Mouse (Mus musculus): Measurements from ENCODE around the gene Vps37c. TPM values are rescaled to one million over a fixed set of nuclear protein-coding genes. Genes with fewer than 3 reads are reported as not detected.

Gene Vps37c
- total RNA-seq, 2 experiments from 2014 or later: 25.2 to 27.6 TPM

- intact Hi-C loops (cut with DNase I): no loop called here
- DNase-seq (ENCODE audit: extremely low spot score in 1 of 2, low spot score in 2 of 2): no peak
Observed at GRCm38 (mm10) chr19:10757125-10757524, 68.6 kb downstream of the Vps37c start.

- no peak for DNase-seq (ENCODE audit: extremely low spot score in 1 of 2, low spot score in 2 of 2)
- intact Hi-C loops (cut with DNase I): no loop called here
Observed at GRCm38 (mm10) chr19:10757526-10757925, 69.0 kb downstream of the Vps37c start.

GRCm38 (mm10) chr19:10758708-10759107 is 70.2 kb downstream of the Vps37c start:
- DNase-seq (ENCODE audit: extremely low spot score in 1 of 2, low spot score in 2 of 2): no peak
- intact Hi-C loops (cut with DNase I): no loop called here

DNA sequence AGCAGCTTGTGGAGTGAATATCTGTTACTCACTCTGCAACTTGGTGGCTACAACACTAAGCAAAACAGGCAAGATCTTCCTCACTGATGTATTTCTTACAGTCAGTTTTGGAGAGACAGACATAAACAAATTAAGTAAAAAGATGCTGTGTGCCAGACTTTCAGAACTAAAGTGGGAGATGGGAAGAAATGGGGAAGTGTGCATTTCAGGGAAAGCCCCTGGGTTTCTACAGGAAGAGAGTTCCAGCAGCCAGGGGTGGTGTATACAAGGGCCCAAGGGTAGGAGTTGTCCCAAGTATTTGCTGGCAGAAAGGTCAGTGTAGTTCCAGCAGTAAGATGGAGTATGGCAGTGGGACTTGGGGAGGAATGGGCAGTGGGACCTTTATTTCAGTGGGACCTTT is 71.0 kb downstream of the Vps37c start:
- intact Hi-C loops (cut with DNase I): no loop called here
- no peak for DNase-seq (ENCODE audit: extremely low spot score in 1 of 2, low spot score in 2 of 2)

DNA sequence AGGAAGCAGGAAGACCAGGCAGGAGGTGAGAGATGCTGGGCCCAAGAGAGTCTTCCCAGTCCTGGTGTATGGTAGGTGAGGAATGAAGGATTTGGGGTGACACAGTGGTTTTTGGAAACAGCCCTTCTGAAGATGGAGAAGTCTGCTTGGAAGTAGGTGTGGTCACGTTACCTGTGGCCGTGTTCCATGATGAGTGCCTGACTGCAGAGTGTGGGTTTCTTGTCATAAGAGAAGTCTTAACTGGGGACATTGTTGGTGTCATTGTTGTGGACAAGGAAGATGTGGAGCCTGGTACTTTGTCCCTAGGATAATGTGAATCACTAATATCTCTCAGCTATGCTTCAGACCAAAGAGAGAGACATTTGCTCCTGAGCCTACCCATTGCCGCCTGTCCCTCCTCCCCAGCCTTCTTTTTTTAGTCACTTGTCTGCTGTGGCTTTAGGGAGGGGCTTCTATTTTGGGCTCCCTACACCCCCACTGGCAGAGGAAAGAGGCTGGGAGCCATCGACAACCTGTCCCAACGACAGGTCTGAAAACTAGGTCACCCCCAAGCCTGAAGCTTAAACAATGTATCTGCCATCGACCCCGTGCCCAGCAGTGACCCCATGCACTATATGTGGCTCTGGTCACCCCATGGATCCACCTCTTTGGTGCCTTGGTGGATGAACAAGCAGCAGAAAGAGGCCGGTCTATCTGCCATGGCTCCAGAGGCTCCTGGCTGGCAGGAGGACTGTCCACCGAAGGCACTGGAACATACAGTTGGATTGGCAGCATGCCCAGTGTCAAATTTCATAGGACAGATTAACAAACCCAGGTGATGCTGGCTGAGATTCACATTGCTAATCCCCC is 71.7 kb downstream of the Vps37c start:
- DNase-seq (ENCODE audit: extremely low spot score in 1 of 2, low spot score in 2 of 2): peak in 1 of 2 experiments; percentile 33

DNA sequence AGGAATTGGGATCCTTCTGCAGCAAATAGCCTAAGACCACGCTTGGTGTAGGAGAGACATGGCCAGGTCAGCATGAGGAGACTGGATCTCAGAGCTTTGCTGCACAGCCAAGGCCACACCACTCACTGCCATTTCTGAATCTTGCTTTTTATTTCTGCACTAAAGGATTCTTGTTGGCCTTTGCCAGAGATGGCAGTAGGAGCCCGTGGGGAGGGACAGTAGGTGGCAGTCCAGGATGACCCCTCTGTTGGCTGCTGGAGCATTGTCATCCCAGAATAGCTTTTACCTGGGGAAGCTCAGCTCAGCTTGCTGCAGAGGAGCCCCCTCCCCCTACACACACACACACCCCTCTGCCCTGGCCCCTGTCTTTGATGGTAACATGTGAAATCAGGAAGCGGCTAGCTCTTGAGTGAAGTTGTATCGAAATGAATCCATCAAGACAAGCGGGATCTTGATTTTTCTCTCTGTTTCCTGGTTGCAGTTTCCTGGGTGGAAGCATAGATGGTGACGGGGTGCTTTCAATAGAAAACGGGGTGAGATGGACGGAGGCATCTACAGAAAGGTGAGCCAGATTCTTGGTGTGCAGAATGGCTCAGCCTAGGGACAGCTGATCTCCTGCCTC is 73.4 kb downstream of the Vps37c start:
- intact Hi-C loops (cut with DNase I): no loop called here
- DNase-seq (ENCODE audit: extremely low spot score in 1 of 2, low spot score in 2 of 2): no peak

More for the DNA sequence above, 71.7 kb downstream of the Vps37c start:
- intact Hi-C loops (cut with DNase I): no loop called here

GRCm38 (mm10) chr19:10762468-10762867 is 73.9 kb downstream of the Vps37c start:
- intact Hi-C loops (cut with DNase I): no loop called here
- no peak for DNase-seq (ENCODE audit: extremely low spot score in 1 of 2, low spot score in 2 of 2)

DNA sequence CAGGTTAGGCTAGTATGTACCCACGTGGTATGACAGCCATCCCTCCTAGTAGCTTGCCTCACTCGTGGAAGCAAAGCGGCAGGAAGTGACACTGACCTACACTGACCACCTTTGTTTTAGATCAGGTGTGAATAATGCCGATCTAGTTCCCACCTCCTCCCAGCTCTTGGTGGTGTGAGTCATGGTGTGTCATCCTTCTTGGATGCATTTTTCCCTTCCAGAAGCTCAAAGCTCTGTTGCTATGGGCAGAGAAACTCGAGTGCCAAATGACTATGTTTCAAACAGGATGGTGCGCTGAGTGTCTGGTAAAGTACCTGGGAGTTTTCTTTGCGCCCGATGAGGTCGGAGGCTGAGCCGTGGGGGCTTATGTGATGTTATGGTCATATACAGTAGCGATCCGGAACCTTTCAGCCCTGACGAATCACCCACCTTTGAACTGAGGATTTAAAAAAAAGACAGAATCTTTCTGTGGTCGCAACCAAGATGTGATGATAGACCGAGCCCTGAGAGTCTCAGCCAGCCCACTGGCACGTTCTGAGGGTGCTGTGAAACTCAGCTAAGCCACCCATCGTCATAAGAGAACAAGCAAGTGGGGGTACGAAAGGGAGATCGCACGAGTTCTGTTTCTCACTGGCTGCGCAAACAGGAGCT is 75.0 kb downstream of the Vps37c start:
- DNase-seq (ENCODE audit: extremely low spot score in 1 of 2, low spot score in 2 of 2): no peak
- intact Hi-C loops (cut with DNase I): no loop called here

Other genes starting within 250 kb of the Vps37c start
- 10 to 100 TPM in 1 of 2 experiments, 1 to 10 TPM in 1; 8.7 to 13.3 TPM for gene Lrrc10b, start 231.3 kb upstream of the Vps37c start, total RNA-seq (2021)
- gene Ppp1r32, start 205.8 kb upstream of the Vps37c start, total RNA-seq (2021): 1 to 10 TPM in 1 of 2 experiments, under 1 TPM in 1; 0.83 to 2.0 TPM
- 10 to 100 TPM; 70.4 to 75.8 TPM for gene Cpsf7, start 163.5 kb upstream of the Vps37c start, total RNA-seq (2021)
- 10 to 100 TPM; 54.9 to 55.0 TPM for gene Sdhaf2, start 162.6 kb upstream of the Vps37c start, total RNA-seq (2021)
- gene Tmem216, start 132.5 kb upstream of the Vps37c start, total RNA-seq (2021): 10 to 100 TPM; 11.4 to 12.3 TPM
- gene Cyb561a3, start 111.6 kb upstream of the Vps37c start, total RNA-seq (2021): 10 to 100 TPM; 12.1 to 13.3 TPM
- 10 to 100 TPM; 12.4 to 15.2 TPM for gene Tmem138, start 111.4 kb upstream of the Vps37c start, total RNA-seq (2021)
- gene Ddb1, start 83.4 kb upstream of the Vps37c start, total RNA-seq (2021): 100 to 1,000 TPM; 207 to 211 TPM
- gene Tkfc, start 83.1 kb upstream of the Vps37c start, total RNA-seq (2021): 10 to 100 TPM; 26.1 to 32.0 TPM
- 1 to 10 TPM in 1 of 2 experiments, under 1 TPM in 1; 0.81 to 1.2 TPM for gene Vwce, start 54.5 kb upstream of the Vps37c start, total RNA-seq (2021)
- not detected for gene Pga5, start 10.7 kb upstream of the Vps37c start, total RNA-seq (2021)
- gene Cd5, start 50.3 kb downstream of the Vps37c start, total RNA-seq (2021): under 1 TPM in 1 of 2 experiments, not detected in 1; 0.30 TPM
- gene Cd6, start 141.3 kb downstream of the Vps37c start, total RNA-seq (2021): under 1 TPM; 0.19 to 0.20 TPM
- gene Slc15a3, start 151.0 kb downstream of the Vps37c start, total RNA-seq (2021): 1 to 10 TPM; 1.1 to 1.6 TPM
- gene Tmem132a, start 181.2 kb downstream of the Vps37c start, total RNA-seq (2021): 100 to 1,000 TPM; 272 to 282 TPM
- gene Tmem109, start 193.3 kb downstream of the Vps37c start, total RNA-seq (2021): 10 to 100 TPM; 38.3 to 43.9 TPM
- gene Prpf19, start 206.5 kb downstream of the Vps37c start, total RNA-seq (2021): 100 to 1,000 TPM; 198 to 199 TPM
- not detected for gene Zp1, start 231.9 kb downstream of the Vps37c start, total RNA-seq (2021)
- under 1 TPM; 0.21 to 0.34 TPM for gene Ptgdr2, start 248.4 kb downstream of the Vps37c start, total RNA-seq (2021)